Mouse (Mus musculus) urinary bladder, adult 2 months (tissue): Measurements from ENCODE around the gene Cdyl. TPM values are rescaled to one million over a fixed set of nuclear protein-coding genes. Genes with fewer than 3 reads are reported as not detected.
"Not testable (repeated sequence)": the region's sequence is repeated elsewhere in the genome, so short reads cannot be mapped to it uniquely, and the experiment has no call there.

Experiments used
- DNase-seq: peaks from one replicate; pipeline ENCODE4 v3.0.0; 2022; ENCODE audit warnings: low spot score
- polyA plus RNA-seq: library from polyadenylated mRNA; depleted of rRNA; stranded (reverse); fragments of >200 nt; gene quantifications from 2 replicates; pipeline ENCODE4 v1.2.3, GENCODE M21; 2012

The Cdyl gene
- polyA plus RNA-seq, 1 experiment: 11.7 TPM

GRCm38 (mm10) chr13:35805727-35806126 is 146.1 kb downstream of the Cdyl start:
- DNase-seq: no peak

DNA sequence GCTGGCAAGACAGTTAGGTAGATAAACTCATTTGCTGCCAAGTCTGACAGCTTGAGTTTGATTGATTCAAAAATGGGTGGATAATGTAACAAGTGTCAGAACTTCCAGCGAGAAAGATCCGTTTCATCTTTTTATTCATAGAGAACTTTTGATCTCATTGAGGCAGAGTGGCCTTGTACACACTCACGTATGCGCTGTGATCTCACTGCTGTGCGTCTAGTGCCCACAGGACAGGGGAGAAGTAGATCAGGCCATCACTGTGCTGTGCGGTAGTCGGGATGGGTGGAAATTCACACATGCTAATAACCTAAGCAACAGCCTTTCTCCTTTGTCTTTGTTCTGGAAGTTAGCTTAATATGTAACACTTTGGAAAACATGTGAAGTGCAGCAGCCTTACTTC is 146.5 kb downstream of the Cdyl start:
- DNase-seq: no peak

GRCm38 (mm10) chr13:35807016-35807415 is 147.4 kb downstream of the Cdyl start:
- no peak for DNase-seq

DNA sequence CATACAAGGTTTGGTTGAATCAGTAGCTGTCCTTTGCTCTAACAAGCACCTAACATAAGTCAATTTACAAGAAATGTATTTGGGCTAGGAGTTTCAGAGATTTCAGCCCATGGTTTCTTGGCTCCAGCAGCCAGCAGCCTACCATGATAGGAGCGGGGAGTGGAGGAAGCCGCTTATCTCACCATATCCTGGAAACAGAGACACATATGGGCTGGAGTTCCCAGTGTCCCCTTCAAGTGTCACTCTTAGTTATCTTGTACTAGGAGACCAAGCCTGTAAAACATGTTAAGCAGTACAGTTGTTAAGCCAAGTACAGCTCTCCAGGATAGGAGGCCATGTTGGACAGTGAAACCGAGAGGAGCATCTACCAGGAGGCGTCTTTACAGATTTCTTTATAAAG is 147.9 kb downstream of the Cdyl start:
- no peak for DNase-seq

- no peak for DNase-seq
Measured at GRCm38 (mm10) chr13:35807940-35808339, 148.3 kb downstream of the Cdyl start.

DNA sequence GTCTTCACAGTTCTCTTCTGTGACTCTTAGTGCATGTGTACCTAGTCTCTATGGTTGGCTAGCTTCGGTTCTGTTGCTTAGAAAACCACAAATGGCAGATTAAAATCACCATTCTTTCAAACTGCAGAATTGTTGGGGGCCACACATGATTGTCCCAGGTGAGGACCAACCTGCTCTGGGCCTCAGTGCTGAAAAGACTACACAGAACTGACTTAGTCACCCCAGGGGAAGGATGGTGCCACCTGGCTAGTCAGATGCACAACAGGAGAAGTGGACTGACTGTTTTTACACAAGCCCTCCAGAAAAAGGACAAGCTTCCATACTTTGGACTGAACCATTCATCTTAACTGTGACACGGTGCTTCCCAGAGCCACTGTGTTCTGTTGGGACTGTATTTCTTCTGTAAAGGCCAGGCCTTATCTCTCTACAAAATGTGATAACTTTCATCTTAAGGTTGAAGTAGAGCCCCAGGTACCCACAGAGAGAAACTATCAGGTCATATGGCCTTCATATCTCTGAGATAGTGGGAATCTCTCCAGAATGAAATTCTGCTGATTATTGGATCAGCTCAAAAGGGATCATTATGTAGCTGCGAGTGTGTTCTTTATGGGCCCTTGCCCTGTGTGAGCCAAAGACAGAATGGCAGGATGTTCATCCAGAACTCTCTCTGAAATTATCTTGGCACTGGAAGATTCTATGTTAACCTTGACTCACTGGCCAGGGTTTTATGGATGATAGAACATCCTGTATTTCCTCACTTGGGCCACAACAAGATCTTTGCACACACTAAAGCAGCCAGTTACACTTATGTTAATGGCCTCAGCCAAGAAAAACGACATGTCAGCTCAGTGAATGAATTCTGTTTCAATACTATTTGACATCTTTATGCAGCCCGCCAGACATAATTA is 149.9 kb downstream of the Cdyl start:
- no peak for DNase-seq

GRCm38 (mm10) chr13:35810160-35810537 is 150.5 kb downstream of the Cdyl start:
- no peak for DNase-seq

- no peak for DNase-seq
Measured at GRCm38 (mm10) chr13:35811361-35812190, 151.9 kb downstream of the Cdyl start.

- no peak for DNase-seq
Measured at GRCm38 (mm10) chr13:35812191-35812440, 152.5 kb downstream of the Cdyl start.

- DNase-seq: no peak
Measured at GRCm38 (mm10) chr13:35813348-35814127, 153.9 kb downstream of the Cdyl start.

GRCm38 (mm10) chr13:35815205-35815726 is 155.6 kb downstream of the Cdyl start:
- DNase-seq: no peak

DNA sequence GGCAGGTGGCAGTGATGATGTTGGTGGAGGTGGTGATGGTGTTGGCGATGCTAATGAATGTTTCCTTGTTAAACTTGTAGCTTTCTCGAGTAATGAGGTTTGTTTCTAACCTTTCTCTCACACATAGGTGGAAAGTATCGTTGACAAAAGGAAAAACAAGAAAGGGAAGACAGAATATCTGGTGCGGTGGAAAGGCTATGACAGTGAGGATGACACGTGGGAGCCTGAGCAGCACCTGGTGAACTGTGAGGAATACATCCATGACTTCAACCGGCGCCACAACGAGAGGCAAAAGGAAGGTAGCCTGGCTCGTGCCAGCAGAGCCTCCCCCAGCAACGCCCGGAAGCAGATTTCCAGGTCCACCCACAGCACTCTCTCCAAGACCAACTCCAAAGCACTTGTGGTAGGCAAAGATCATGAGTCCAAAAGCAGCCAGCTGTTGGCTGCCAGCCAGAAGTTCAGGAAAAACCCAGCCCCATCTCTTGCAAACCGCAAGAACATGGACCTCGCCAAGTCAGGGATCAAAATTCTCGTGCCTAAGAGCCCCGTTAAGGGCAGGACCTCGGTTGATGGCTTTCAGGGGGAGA is 156.2 kb downstream of the Cdyl start:
- no peak for DNase-seq

- no peak for DNase-seq
Measured at GRCm38 (mm10) chr13:35817626-35818025, 158.0 kb downstream of the Cdyl start.

DNA sequence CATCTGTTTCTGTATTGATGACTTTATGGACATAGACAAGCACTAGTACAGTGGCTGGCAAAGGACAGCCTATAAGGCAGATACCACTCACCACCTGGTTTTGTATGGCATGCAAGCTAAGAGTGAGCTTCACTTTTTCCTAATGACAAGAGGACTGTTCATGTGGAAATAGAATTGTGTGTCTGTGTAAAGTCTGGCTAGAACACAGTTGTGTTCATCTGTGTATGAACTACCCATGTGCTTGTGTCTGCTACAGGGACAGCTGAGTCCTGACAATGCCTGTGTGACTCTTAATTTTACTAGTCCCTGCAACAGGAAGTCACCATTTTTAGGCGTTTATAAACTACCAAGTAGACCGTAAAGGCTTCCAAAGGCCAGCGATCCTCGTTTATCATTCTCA is 158.4 kb downstream of the Cdyl start:
- no peak for DNase-seq

DNA sequence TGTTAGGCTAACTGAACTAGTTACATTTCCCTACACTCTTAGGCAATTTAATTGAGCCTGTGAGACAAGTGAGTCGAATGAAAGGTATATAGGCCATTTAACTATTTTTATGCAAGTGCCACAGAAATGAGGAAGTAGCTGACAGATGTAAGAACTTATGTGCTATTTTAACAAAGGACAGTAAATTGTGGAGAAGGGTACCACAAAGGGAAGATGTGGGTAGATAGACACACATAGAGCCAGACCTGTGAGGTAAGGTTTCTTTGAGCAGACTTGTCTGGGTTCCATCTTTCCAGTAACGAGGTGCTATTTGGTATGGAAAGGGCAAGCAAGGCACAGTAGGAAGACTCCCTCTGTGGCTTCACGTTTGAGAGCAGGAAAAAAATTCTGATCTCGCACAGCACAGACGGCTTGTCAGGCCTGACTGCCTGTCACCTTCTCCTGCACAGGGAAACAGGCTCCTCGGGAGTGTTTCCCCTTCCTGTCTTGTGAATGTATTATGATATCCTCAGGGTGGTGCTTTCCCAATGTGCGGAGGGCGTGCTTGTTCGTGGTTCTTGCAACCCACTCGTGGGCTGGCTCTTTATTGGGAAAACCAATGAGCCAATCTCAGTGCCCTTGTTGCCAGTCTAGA is 162.3 kb downstream of the Cdyl start:
- DNase-seq: no peak

DNA sequence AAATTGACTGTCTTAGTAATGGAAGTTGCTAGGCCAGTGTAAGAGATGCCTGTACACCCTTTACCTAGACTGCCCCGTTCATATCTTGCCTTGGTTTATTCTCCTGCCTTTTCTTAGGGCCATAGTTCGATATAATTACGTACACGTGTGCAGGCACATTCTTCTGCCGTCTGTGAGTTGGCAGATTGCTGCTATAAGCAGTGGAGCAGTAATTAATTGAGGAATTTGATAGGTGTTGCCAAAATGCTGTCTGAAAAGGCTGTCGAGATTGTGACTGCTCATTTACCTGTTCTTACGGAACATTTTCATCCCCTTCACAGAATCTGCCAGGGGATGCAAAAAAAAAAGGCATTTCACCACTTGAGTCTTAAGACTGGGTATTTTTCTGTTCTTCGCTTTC is 163.2 kb downstream of the Cdyl start:
- no peak for DNase-seq

GRCm38 (mm10) chr13:35825639-35826038 is 166.0 kb downstream of the Cdyl start:
- DNase-seq: no peak

- DNase-seq: no peak
Measured at GRCm38 (mm10) chr13:35832676-35833075, 173.0 kb downstream of the Cdyl start.

DNA sequence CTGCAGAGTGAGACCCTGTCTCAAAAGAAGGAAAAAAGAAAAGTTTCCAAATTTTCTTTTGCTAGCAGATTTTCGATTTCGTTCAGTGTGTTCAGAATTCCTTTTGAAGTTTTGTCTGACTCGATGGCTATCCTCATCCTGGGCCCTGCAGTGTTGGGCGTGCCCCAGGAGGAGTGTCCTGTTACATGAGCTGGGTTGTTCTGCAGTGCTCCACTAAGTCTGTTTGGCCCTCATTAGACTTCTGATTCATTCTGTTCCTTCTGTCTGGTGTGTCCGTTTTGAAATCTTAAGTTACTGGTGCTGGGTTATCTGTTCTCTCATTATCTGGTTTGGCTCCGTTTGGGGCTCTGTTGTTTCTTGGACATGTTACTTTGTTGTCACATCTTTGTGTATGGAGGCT is 174.3 kb downstream of the Cdyl start:
- DNase-seq: no peak

- DNase-seq: no peak
Measured at GRCm38 (mm10) chr13:35835669-35836068, 176.0 kb downstream of the Cdyl start.

DNA sequence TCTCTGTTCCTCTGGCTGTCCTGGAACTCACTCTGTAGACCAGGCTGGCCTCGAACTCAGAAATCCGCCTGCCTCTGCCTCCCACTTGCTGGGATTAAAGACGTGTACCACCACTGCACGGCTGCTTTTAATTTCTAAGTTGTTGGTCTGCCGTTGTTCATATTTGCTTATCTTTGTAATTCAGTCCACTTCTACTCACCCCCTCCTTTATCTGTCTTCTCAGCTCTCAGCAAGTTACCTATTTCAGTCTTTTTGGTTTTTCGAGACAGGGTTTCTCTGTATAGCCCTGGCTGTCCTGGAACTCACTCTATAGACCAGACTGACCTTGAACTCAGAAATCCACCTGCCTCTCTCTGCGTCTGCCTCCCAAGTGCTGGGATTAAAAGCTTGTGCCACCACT is 176.9 kb downstream of the Cdyl start:
- DNase-seq: not testable (repeated sequence)
